Mouse (Mus musculus) ES-Bruce4 (cell line): ENCODE measurements around the gene Ccdc148. TPM values are rescaled to one million over a fixed set of nuclear protein-coding genes. Genes with fewer than 3 reads are reported as not detected.

Experiments
- H3K27ac ChIP-seq: 2 replicates; pipeline ENCODE4 v1.5.1; 2012; ENCODE audit warnings: low read length, inconsistent platforms; ENCODE audit not compliant: insufficient read depth
- H3K27me3 ChIP-seq: 2 replicates; pipeline ENCODE4 v1.6.1; 2012; ENCODE audit warnings: mild to moderate bottlenecking, low read length, inconsistent platforms; ENCODE audit not compliant: control insufficient read depth, poor library complexity, insufficient read depth, severe bottlenecking
- H3K36me3 ChIP-seq: 2 replicates; pipeline ENCODE4 v1.6.1; 2012; ENCODE audit warnings: inconsistent platforms, mild to moderate bottlenecking, low read length, moderate library complexity; ENCODE audit not compliant: control insufficient read depth, poor library complexity, insufficient read depth, severe bottlenecking
- H3K4me1 ChIP-seq: one replicate; pipeline ENCODE4 v1.8.1; 2011; ENCODE audit warnings: low read length; ENCODE audit not compliant: control insufficient read depth, insufficient read depth
- H3K4me3 ChIP-seq: 2 replicates; pipeline ENCODE4 v1.5.1; 2011; ENCODE audit warnings: low read depth, mild to moderate bottlenecking, low read length
- H3K9ac ChIP-seq: 2 replicates; pipeline ENCODE4 v1.6.1; 2012; ENCODE audit warnings: low read depth, mild to moderate bottlenecking, inconsistent platforms; ENCODE audit not compliant: poor library complexity, severe bottlenecking
- H3K9me3 ChIP-seq: replicated peaks from 2 replicates; pipeline ENCODE4 v1.6.1; 2012; ENCODE audit warnings: mild to moderate bottlenecking, low read length, inconsistent platforms; ENCODE audit not compliant: control insufficient read depth, poor library complexity, insufficient read depth, severe bottlenecking
- CTCF ChIP-seq: IDR thresholded peaks from one replicate; pipeline ENCODE4 v1.8.1; 2011; ENCODE audit warnings: low read depth, low read length
- EP300 ChIP-seq: IDR thresholded peaks from 2 replicates; pipeline ENCODE4 v1.6.1; 2011; ENCODE audit warnings: low read depth, low read length; ENCODE audit not compliant: insufficient read depth
- POLR2A ChIP-seq: IDR thresholded peaks from one replicate; pipeline ENCODE4 v1.8.1; 2011; ENCODE audit warnings: low read length; ENCODE audit not compliant: insufficient read depth
- polyA plus RNA-seq: library from polyadenylated mRNA; stranded (reverse); fragments of >200 nt; gene quantifications from 2 replicates; pipeline ENCODE4 v1.2.4, GENCODE M21; 2011; ENCODE audit warnings: low read depth; ENCODE audit not compliant: missing spikeins, insufficient read depth, insufficient read length

Ccdc148 gene
- polyA plus RNA-seq, 1 experiment = 0.63 TPM

DNA sequence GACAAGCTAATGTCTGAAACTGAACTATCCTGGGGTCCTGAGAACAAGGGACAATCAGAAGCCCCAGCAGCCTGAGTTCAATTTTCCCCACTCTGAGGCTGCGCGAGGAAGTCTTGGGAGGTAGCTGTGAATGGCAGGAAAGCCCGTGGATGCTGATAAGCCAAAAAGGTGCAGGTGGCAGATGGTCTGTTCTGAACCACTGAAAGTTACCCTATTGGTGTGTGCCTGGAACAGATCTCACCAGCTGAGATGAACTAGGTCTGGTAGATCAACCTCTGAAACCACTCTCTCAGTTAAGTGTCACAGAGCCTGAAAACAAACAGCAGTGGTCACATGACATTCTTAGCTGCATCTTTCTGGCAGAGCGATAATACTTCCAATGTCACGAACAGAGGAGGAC is 360.9 kb downstream of the Ccdc148 start:
- Histone ChIP-seq H3K4me3 (no peak overlapping the region), H3K27me3 (no peaks in the 10 kb centered on the region), H3K36me3 (no peaks in the 10 kb centered on the region), H3K9ac (no peak overlapping the region), H3K4me1 (no peaks in the 10 kb centered on the region), H3K9me3 (no peaks in the 10 kb centered on the region), H3K27ac (no peak overlapping the region)
- no peak for TF ChIP-seq EP300
- TF ChIP-seq POLR2A = no peak
- no peak for TF ChIP-seq CTCF

- no peaks in the 10 kb centered on the region for H3K36me3 ChIP-seq
- H3K4me1 ChIP-seq = no peaks in the 10 kb centered on the region
- H3K9ac ChIP-seq = no peak overlapping the region
- TF ChIP-seq POLR2A (no peak), CTCF (no peak), EP300 (no peak)
- no peak overlapping the region for H3K27ac ChIP-seq
- H3K4me3 ChIP-seq = no peak overlapping the region
- no peaks in the 10 kb centered on the region for H3K27me3 ChIP-seq
- H3K9me3 ChIP-seq = no peaks in the 10 kb centered on the region
Observed at GRCm38 (mm10) chr2:58799126-58799525, 361.4 kb downstream of the Ccdc148 start.

- TF ChIP-seq CTCF (no peak), POLR2A (no peak), EP300 (no peak)
- Histone ChIP-seq H3K9ac (no peak overlapping the region), H3K36me3 (no peaks in the 10 kb centered on the region), H3K4me3 (no peak overlapping the region), H3K27me3 (no peaks in the 10 kb centered on the region), H3K27ac (no peak overlapping the region), H3K4me1 (no peaks in the 10 kb centered on the region), H3K9me3 (no peaks in the 10 kb centered on the region)
Observed at GRCm38 (mm10) chr2:58797506-58797905, 363.0 kb downstream of the Ccdc148 start.

DNA sequence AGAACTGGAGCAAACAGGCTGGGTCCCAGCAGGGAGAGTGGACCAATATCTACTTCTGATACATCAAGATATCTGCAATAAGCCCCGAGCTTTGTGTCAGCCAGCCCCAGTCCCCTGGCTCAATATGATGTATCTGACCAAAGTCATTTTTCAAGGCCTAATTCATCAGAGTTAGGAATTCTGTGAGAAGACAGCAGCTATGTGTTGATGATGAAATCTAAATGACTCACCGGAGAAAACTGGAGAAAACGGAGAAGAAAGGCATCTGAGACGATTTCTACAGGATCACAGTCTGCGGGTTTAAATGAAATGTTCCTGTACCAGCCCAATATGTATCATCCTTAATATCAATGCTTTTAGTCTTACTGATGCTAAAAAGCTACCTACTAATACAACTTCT is 365.1 kb downstream of the Ccdc148 start:
- TF ChIP-seq EP300 (no peak), CTCF (no peak), POLR2A (no peak)
- Histone ChIP-seq H3K4me3 (no peak overlapping the region), H3K27ac (no peak overlapping the region), H3K4me1 (no peaks in the 10 kb centered on the region), H3K27me3 (no peaks in the 10 kb centered on the region), H3K9ac (no peak overlapping the region), H3K9me3 (no peaks in the 10 kb centered on the region), H3K36me3 (no peaks in the 10 kb centered on the region)

- H3K27me3 ChIP-seq = no peaks in the 10 kb centered on the region
- no peaks in the 10 kb centered on the region for H3K36me3 ChIP-seq
- no peaks in the 10 kb centered on the region for H3K9me3 ChIP-seq
Observed at GRCm38 (mm10) chr2:58794489-58794888, 366.0 kb downstream of the Ccdc148 start.

GRCm38 (mm10) chr2:58790361-58790760 is 370.1 kb downstream of the Ccdc148 start:
- Histone ChIP-seq H3K9ac (no peak overlapping the region), H3K27me3 (no peaks in the 10 kb centered on the region), H3K27ac (no peak overlapping the region), H3K4me3 (no peak overlapping the region), H3K9me3 (no peaks in the 10 kb centered on the region), H3K36me3 (no peaks in the 10 kb centered on the region), H3K4me1 (no peaks in the 10 kb centered on the region)
- TF ChIP-seq POLR2A = no peak
- TF ChIP-seq EP300 = no peak
- TF ChIP-seq CTCF = no peak

More at GRCm38 (mm10) chr2:58794489-58794888, 366.0 kb downstream of the Ccdc148 start:
- H3K4me1 ChIP-seq = no peaks in the 10 kb centered on the region
- TF ChIP-seq EP300 (no peak), POLR2A (no peak)
- no peak overlapping the region for H3K4me3 ChIP-seq
- H3K9ac ChIP-seq = no peak overlapping the region
- H3K27ac ChIP-seq = no peak overlapping the region
